9 mouse cellular contexts compared by ENCODE assay signal in the genomic region with DNA sequence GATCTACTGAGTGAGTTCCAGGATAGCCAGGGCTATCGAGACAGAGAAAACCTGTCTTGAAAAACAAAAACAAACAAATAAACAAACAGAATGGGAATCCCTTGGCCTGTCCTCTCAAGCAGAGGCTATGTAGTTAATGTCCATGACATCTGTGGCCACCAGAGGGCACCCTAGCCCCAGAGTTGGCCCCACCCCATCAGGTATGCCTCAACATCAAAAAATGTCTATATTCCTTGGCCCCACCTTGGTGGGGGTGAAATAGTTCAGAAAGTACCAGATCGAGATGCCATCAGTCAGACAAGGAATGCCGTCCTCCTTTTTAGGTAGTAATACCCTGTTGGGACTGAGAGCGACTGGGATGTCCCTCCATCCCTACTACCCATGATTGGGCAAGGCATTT. TPM values are rescaled to one million over a fixed set of nuclear protein-coding genes. Genes with fewer than 3 reads are reported as not detected.
DNase-seq lines count a peak whose midpoint lies in the region; ATAC-seq and TF ChIP-seq lines count a peak whose summit lies in the region.
"Had no signal": no experiment of that assay in that cellular context is flagged by ENCODE, and none has a peak within 500 bp of the region (broad histone marks: within the 10 kb centered on the region; RNA-seq: fewer than 3 reads in every experiment).

No protein-coding gene starts in this region.

- TF ChIP-seq POLR2A in cortical plate, adult 2 months (IDR thresholded peaks at IDR 0.05; ENCODE audit: extremely low read depth, insufficient read depth, low read length) = no peak
- TF ChIP-seq POLR2A in lung, adult 2 months (IDR thresholded peaks at IDR 0.05; ENCODE audit: borderline replicate concordance, extremely low read depth, low read depth, low read length) = no peak

- ATAC-seq in granulocyte monocyte progenitor cell, adult 5-6 weeks (replicated peaks; ENCODE audit: poor library complexity, severe bottlenecking) = peak; percentile 76

- DNase-seq in CD4-positive, CD25-positive, alpha-beta regulatory T cell, adult 2 months (ENCODE audit: low read depth, low spot score) = peak; percentile 90
- DNase-seq in adipocyte (ENCODE audit: low spot score) = peak; percentile 79
- DNase-seq in kidney, postnatal 14 days = peak; percentile 84
- peak; percentile 81 for DNase-seq in lung, adult 2 months
- peak; percentile 73 for DNase-seq in ovary, postnatal 36 days (ENCODE audit: low spot score)
- DNase-seq in thymus, postnatal 36 days = peak; percentile 65 to 70

- H3K27ac ChIP-seq in cortical plate, adult 2 months (ENCODE audit: insufficient read depth, low read length) = no peak overlapping the region

- peak; percentile 85 for TF ChIP-seq CTCF in cortical plate, adult 2 months (IDR thresholded peaks at IDR 0.05; ENCODE audit: extremely low read depth, insufficient read depth, low read length)
- peak; percentile 88 for TF ChIP-seq CTCF in lung, adult 2 months (IDR thresholded peaks at IDR 0.05; ENCODE audit: insufficient read depth, low read length)

- 22% methylated on average over 4 of the region's 4 CpGs for WGBS in lung, adult 2 months

- no peaks in the 10 kb centered on the region for H3K4me1 ChIP-seq in cortical plate, adult 2 months (ENCODE audit: control insufficient read depth, insufficient read depth, low read length)
- no peaks in the 10 kb centered on the region for H3K4me1 ChIP-seq in lung, adult 2 months (ENCODE audit: control insufficient read depth, insufficient read depth, low read length)

- no peak overlapping the region for H3K4me3 ChIP-seq in cortical plate, adult 2 months (ENCODE audit: insufficient read depth, low read length)
- H3K4me3 ChIP-seq in lung, adult 2 months (replicated peaks; ENCODE audit: extremely low read depth, low read depth, low read length) = no peak overlapping the region

RNA-seq across cellular contexts. Expression of a gene that starts 1.2 kb away (rescaled TPM):
- polyA plus RNA-seq in cortical plate, adult 2 months (2012; rRNA removed) = 0.08 TPM in 1 of 2 replicates, not detected in the other
- not detected in 2 replicates for total RNA-seq in granulocyte monocyte progenitor cell, adult 5-6 weeks (2014; fragmentation: Nextera tagmentation)
- total RNA-seq in granulocyte monocyte progenitor cell, adult 5-6 weeks (2017) = not detected in 2 replicates
- polyA plus RNA-seq in lung, adult 2 months (2012; rRNA removed) = not detected in 2 replicates
- polyA plus RNA-seq: stomach, embryonic 14.5 days had no signal

RNA-seq across cellular contexts. Expression of a gene that starts 17.6 kb away (rescaled TPM):
- 188 and 190 TPM in 2 replicates for polyA plus RNA-seq in cortical plate, adult 2 months (2012; rRNA removed)
- 77.3 and 81.3 TPM in 2 replicates for total RNA-seq in granulocyte monocyte progenitor cell, adult 5-6 weeks (2014; fragmentation: Nextera tagmentation)
- 67.4 and 90.0 TPM in 2 replicates for total RNA-seq in granulocyte monocyte progenitor cell, adult 5-6 weeks (2017)
- 136 and 156 TPM in 2 replicates for polyA plus RNA-seq in lung, adult 2 months (2012; rRNA removed)

RNA-seq across cellular contexts. Expression of a gene that starts 29.3 kb away (rescaled TPM):
- polyA plus RNA-seq in cortical plate, adult 2 months (2012; rRNA removed) = 127 and 144 TPM in 2 replicates
- total RNA-seq in granulocyte monocyte progenitor cell, adult 5-6 weeks (2014; fragmentation: Nextera tagmentation) = 57.3 and 68.2 TPM in 2 replicates
- 37.6 and 42.6 TPM in 2 replicates for total RNA-seq in granulocyte monocyte progenitor cell, adult 5-6 weeks (2017)
- polyA plus RNA-seq in lung, adult 2 months (2012; rRNA removed) = 45.0 and 55.1 TPM in 2 replicates

RNA-seq across cellular contexts. Expression of a gene that starts 35.8 kb away (rescaled TPM):
- 0.04 and 0.06 TPM in 2 replicates for polyA plus RNA-seq in cortical plate, adult 2 months (2012; rRNA removed)
- total RNA-seq in granulocyte monocyte progenitor cell, adult 5-6 weeks (2014; fragmentation: Nextera tagmentation) = not detected in 2 replicates
- total RNA-seq in granulocyte monocyte progenitor cell, adult 5-6 weeks (2017) = not detected in 2 replicates
- polyA plus RNA-seq in lung, adult 2 months (2012; rRNA removed) = 11.5 TPM in 1 of 2 replicates, not detected in the other

RNA-seq across cellular contexts. Expression of a gene that starts 40.5 kb away (rescaled TPM):
- 721 and 771 TPM in 2 replicates for polyA plus RNA-seq in cortical plate, adult 2 months (2012; rRNA removed)
- 39.3 and 39.5 TPM in 2 replicates for total RNA-seq in granulocyte monocyte progenitor cell, adult 5-6 weeks (2014; fragmentation: Nextera tagmentation)
- total RNA-seq in granulocyte monocyte progenitor cell, adult 5-6 weeks (2017) = 23.0 and 24.2 TPM in 2 replicates
- polyA plus RNA-seq in lung, adult 2 months (2012; rRNA removed) = 142 and 159 TPM in 2 replicates
